Mouse (Mus musculus) heart, adult 2 months (tissue): ENCODE data around the gene Klhl31.

Experiments used
- CTCF ChIP-seq: fragments of 200-600 bp; IDR thresholded peaks from 2 replicates; pipeline ENCODE4 v1.8.1; 2022; ENCODE audit warnings: antibody characterized with exemption, mild to moderate bottlenecking, moderate library complexity
- POLR2A ChIP-seq: fragments of 200-500 bp; IDR thresholded peaks from 2 replicates; pipeline ENCODE4 v1.6.1; 2011; ENCODE audit warnings: mild to moderate bottlenecking, low read depth, low read length, control low read depth; ENCODE audit not compliant: insufficient read depth

GRCm38 (mm10) chr9:77616796-77617195, 19.5 kb upstream of the Klhl31 start:
- no peak for TF ChIP-seq CTCF
- no peak for TF ChIP-seq POLR2A
